Mouse (Mus musculus): ENCODE results near the gene Slc9a9. TPM values are rescaled to one million over a fixed set of nuclear protein-coding genes. Genes with fewer than 3 reads are reported as not detected.

Gene Slc9a9
- total RNA-seq, 2 experiments from 2014 or later: 2.0 TPM

DNA sequence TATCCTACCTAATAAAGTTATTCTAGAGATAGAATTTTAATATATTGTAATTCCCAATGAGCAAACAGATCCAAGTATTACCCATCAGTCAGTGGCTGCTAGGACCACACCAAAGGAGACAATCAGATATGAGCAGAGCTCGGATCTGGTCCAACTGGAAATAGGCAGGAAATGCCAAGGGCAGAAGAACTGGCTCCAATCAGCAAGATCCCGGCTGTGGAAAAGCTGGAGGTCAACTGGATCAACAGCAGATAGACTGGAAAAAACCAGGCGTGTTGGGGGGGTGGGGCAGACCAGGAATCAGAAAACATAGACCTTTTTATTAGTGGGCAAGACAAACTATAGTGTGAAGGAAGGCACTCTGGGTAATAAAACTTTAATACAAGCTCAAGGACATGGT lies 550.3 kb downstream of the Slc9a9 start:
- Histone ChIP-seq H3K27ac (no peak overlapping the region), H3K4me3 (no peak overlapping the region)
- no peak for DNase-seq
- intact Hi-C loops (cut with DNase I): no loop called here
- TF ChIP-seq CTCF (IDR thresholded peaks at IDR 0.05): no peak

DNA sequence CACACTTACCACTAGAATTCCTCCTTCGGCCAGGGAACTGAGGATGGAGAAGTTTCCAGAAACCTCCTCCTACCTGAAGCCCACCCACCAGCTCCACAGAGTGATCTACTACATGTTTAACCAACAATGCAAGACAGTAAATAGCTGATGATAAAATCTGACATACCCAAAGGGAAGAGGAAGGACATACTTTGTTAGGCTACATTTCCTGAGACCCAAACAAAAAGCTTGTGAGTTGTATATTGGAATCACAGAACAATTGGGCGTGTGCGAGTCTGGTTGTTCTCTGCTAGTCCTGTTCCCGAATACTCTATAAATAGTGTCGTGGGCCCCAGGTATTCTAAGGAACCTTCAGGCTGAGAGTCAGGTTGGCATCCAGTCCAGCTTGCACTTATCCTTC lies 551.6 kb downstream of the Slc9a9 start:
- intact Hi-C loops (cut with DNase I): no loop called here
- H3K4me3 ChIP-seq: no peak overlapping the region
- no peak overlapping the region for H3K27ac ChIP-seq
- TF ChIP-seq CTCF (IDR thresholded peaks at IDR 0.05): no peak
- DNase-seq: no peak

GRCm38 (mm10) chr9:95226986-95227385 lies 557.3 kb downstream of the Slc9a9 start:
- no peak for DNase-seq
- no peak for TF ChIP-seq CTCF (IDR thresholded peaks at IDR 0.05)
- Histone ChIP-seq H3K4me3 (no peak overlapping the region), H3K27ac (no peak overlapping the region)
- intact Hi-C loops (cut with DNase I): no loop called here

GRCm38 (mm10) chr9:95228123-95228522 lies 558.4 kb downstream of the Slc9a9 start:
- DNase-seq: no peak
- Histone ChIP-seq H3K27ac (no peak overlapping the region), H3K4me3 (no peak overlapping the region)
- intact Hi-C loops (cut with DNase I): no loop called here
- TF ChIP-seq CTCF (IDR thresholded peaks at IDR 0.05): no peak

DNA sequence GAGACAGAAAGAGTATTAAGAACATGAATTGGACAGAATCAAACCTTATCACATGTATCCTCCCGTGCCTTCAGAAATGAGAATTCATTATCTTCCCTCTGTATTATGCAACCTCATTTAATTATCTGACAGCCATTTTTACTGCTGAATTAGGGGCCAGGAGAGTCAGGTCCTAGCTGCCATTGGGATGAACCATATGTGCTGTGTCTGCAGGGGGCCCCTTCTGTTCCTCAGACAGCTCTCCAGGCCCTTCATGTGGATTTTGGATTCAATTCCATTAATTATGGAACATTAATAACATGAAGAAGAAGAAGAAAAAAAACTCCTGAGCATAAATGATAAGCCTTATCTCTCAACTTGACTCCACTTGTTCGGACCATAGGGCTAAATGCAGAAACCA lies 559.4 kb downstream of the Slc9a9 start:
- no peak for DNase-seq
- no peak overlapping the region for H3K4me3 ChIP-seq
- TF ChIP-seq CTCF (IDR thresholded peaks at IDR 0.05): no peak
- H3K27ac ChIP-seq: no peak overlapping the region
- intact Hi-C loops (cut with DNase I): no loop called here

GRCm38 (mm10) chr9:95239900-95240299 lies 570.2 kb downstream of the Slc9a9 start:
- Histone ChIP-seq H3K4me3 (no peak overlapping the region), H3K27ac (no peak overlapping the region)
- TF ChIP-seq CTCF (IDR thresholded peaks at IDR 0.05): no peak
- intact Hi-C loops (cut with DNase I): no loop called here
- no peak for DNase-seq

DNA sequence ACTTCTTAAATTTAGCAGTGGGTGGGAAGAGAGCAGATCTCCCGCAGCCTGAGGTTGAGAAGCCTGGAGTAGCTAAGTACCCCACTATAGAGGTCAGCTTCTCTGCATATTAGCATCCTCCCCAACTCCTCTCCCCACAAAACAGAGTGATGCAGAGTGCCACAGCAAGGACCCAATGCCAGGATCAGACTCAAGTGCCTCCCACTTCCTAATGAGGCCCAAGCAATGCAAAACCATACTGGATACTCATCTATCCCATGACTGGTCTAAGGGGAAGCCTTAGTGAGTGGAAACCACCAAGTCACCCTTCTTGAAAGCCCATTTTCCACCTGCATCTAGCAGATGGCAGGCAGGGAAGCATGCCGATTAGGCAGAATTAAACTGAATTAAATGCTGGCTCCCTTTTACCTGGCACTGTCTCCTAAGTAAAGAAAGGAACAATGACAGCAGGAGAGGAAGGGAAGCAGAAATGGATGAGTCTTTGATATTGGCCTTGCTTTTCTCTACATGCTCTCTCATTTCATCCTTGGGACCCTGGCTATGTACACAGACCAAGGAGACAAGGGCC lies 573.0 kb downstream of the Slc9a9 start:
- no peak for TF ChIP-seq CTCF (IDR thresholded peaks at IDR 0.05)
- DNase-seq: no peak
- intact Hi-C loops (cut with DNase I): no loop called here
- Histone ChIP-seq H3K4me3 (no peak overlapping the region), H3K27ac (no peak overlapping the region)

- no peak overlapping the region for H3K27ac ChIP-seq
- TF ChIP-seq CTCF (IDR thresholded peaks at IDR 0.05): no peak
- intact Hi-C loops (cut with DNase I): no loop called here
Measured at GRCm38 (mm10) chr9:95254162-95254561, 584.5 kb downstream of the Slc9a9 start.

DNA sequence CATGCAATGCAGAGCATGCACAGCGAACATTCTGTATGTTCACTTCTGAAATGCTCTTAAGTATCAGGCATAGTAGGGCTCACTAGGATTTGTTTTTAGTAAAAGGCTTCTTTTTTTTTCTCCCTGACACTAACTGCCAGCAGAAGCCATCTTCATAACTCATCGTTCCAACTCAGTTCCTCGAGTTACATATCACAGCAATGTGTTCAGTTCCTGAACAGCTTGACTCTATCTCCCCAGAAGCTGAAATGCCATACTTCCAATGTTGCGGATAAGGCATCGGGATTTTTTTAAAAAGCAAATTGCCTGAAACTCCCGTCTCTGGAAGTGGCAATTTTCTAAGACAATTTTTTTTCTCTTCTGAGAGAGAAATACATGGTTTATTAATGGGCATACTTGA lies 586.1 kb downstream of the Slc9a9 start:
- intact Hi-C loops (cut with DNase I): no loop called here
- no peak overlapping the region for H3K27ac ChIP-seq
- no peak for DNase-seq
- H3K4me3 ChIP-seq: no peak overlapping the region
- TF ChIP-seq CTCF (IDR thresholded peaks at IDR 0.05): no peak

More at GRCm38 (mm10) chr9:95254162-95254561, 584.5 kb downstream of the Slc9a9 start:
- H3K4me3 ChIP-seq: no peak overlapping the region
- no peak for DNase-seq

DNA sequence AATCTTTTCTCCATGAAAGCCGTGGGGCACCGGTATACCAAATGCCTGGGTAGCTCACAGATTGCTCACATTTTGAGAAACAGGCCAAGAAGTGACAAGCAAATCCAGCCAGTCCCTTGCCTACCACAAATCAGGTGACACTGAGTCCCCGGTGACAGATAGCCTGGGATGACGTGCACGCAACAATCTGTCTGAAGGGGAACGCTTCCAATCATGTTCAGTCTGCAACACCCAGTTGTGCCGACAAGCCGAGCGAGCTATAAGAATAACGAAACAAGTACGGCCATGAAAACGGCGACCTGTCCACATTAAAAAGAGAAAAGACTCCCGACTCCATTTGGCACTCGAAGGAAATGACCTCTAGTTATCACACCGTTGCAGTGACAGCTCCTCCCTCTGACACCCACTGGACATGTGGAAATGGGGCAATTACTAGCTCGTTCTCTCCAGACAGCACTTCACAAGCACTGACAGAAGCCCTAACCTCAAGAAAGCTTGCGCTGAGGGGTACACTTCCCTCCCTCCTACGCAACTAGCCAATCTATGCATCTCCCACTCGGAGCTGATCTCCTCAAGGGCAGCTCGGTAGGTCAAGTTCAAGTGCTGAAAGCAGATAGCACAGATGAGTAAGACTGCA lies 587.1 kb downstream of the Slc9a9 start:
- Histone ChIP-seq H3K27ac (no peak overlapping the region), H3K4me3 (no peak overlapping the region)
- no peak for TF ChIP-seq CTCF (IDR thresholded peaks at IDR 0.05)
- intact Hi-C loops (cut with DNase I): no loop called here
- DNase-seq: no peak

GRCm38 (mm10) chr9:95262851-95263250 lies 593.1 kb downstream of the Slc9a9 start:
- no peak for TF ChIP-seq CTCF (IDR thresholded peaks at IDR 0.05)
- DNase-seq: no peak
- intact Hi-C loops (cut with DNase I): no loop called here
- Histone ChIP-seq H3K27ac (no peak overlapping the region), H3K4me3 (no peak overlapping the region)

DNA sequence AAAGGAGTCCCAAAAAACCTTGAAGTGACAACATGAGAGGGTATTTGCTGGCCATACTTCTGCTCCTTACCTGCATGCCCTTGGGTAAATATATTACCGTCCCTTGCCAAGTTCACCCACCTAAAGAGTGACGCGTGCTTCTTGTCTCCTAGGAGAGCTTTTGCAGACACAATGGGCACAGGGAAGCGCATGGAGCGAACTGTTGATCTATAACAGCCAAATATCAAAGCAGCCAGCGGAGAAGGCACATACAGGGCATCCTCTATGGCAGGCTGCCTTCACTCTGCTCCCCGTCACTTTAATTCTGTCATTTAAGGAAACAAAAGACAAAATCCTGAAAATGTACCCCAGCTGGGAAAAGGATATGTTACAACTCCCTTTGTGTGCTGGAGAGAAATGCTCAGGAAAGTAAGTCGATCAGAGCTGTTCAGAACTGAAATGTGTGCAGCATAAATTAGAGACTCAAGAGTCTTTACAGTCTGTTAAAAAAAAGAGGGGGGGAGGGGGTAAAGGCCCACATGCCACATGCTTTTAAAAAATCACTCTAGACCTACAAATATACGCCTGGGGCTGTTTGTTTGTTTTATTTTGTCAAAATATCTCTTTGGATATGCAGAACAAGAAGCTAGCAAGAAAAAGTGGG lies 594.3 kb downstream of the Slc9a9 start:
- Histone ChIP-seq H3K27ac (no peak overlapping the region), H3K4me3 (no peak overlapping the region)
- no peak for DNase-seq
- intact Hi-C loops (cut with DNase I): no loop called here
- TF ChIP-seq CTCF (IDR thresholded peaks at IDR 0.05): no peak

DNA sequence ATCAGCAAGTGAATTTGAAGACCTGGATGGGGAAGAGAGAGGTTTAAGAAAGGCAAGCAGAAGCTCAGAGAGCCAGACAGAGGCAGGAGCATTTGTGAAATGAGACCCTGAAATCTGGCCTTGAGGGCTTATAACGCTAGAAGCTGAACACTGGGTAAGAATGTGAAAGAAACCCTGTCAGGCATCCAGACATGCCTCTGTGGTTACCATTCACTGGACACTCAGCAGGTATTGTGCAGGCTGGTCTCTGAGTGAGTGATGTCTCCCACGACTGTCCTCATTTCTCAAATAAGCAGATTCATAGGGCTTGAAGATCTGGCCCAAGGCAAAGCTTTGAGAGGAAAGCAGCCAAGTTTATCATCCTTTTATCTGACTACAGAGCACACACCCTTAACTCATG lies 596.5 kb downstream of the Slc9a9 start:
- Histone ChIP-seq H3K27ac (no peak overlapping the region), H3K4me3 (no peak overlapping the region)
- no peak for DNase-seq
- no peak for TF ChIP-seq CTCF (IDR thresholded peaks at IDR 0.05)
- intact Hi-C loops (cut with DNase I): no loop called here

DNA sequence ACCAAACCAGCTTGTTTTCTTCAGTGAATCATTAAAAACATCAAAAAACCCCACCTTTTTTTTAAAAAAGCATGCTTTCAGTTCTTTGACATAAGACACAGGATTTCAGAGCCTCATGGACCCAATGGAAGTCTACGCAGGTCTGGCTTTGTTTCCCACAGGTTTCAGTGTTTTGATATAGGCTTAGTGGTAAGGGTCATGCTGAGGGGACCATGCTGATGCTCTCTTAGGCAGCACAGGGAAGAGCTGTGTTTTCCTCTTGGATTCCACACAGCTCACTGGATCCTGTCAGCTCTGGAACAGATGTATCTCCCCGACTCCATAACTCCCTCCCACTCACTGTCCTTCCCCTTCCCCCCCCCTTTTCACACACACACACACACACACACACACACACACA lies 597.2 kb downstream of the Slc9a9 start:
- no peak for DNase-seq
- intact Hi-C loops (cut with DNase I): no loop called here
- no peak overlapping the region for H3K27ac ChIP-seq
- TF ChIP-seq CTCF (IDR thresholded peaks at IDR 0.05): no peak
- H3K4me3 ChIP-seq: no peak overlapping the region
